Mouse (Mus musculus) MEL (cell line): ENCODE results near the gene Gnaq.

ENCODE experiments used
- CHD2 ChIP-seq: IDR thresholded peaks from 2 replicates; pipeline ENCODE4 v1.6.1; 2011; ENCODE audit warnings: low read length, improper control_type of control experiment
- HCFC1 ChIP-seq: IDR thresholded peaks from 2 replicates; pipeline ENCODE4 v1.6.1; 2012; ENCODE audit warnings: low read depth, mild to moderate bottlenecking, inconsistent platforms, low read length, improper control_type of control experiment, moderate library complexity
- MAZ ChIP-seq: IDR thresholded peaks from 2 replicates; pipeline ENCODE4 v1.6.1; 2012; ENCODE audit warnings: low read depth, mild to moderate bottlenecking, inconsistent platforms, low read length, improper control_type of control experiment
- POLR2A ChIP-seq, 2 experiments: IDR thresholded peaks; 2 replicates each; pipeline ENCODE4 v1.6.1; 2011 to 2012; ENCODE audit warnings: low read length in 2 of 2, mild to moderate bottlenecking in 2 of 2, control low read depth in 1 of 2, improper control_type of control experiment in 1 of 2, low read depth in 1 of 2, moderate library complexity in 1 of 2; ENCODE audit not compliant: control insufficient read depth in 1 of 2, insufficient read depth in 1 of 2, poor library complexity in 1 of 2
- UBTF ChIP-seq: IDR thresholded peaks from 2 replicates; pipeline ENCODE4 v1.6.1; 2012; ENCODE audit warnings: low read depth, mild to moderate bottlenecking, inconsistent platforms, low read length, improper control_type of control experiment, moderate library complexity, borderline replicate concordance; ENCODE audit not compliant: insufficient read depth
- ZC3H11A ChIP-seq: IDR thresholded peaks from 2 replicates; pipeline ENCODE4 v1.6.1; 2012; ENCODE audit warnings: low read depth, mild to moderate bottlenecking, inconsistent platforms, low read length, improper control_type of control experiment

- TF ChIP-seq POLR2A (IDR thresholded peaks at IDR 0.05; ENCODE audit: control insufficient read depth in 1 of 2, insufficient read depth in 1 of 2, low read depth in 1 of 2, low read length in 2 of 2, poor library complexity in 1 of 2): no peak
- TF ChIP-seq CHD2: no peak
- TF ChIP-seq MAZ: no peak
- TF ChIP-seq ZC3H11A: no peak
- TF ChIP-seq UBTF: no peak
- TF ChIP-seq HCFC1: no peak
Measured at GRCm38 (mm10) chr19:16325911-16326310, 193.3 kb downstream of the Gnaq start.
